In genomic region chr7:80339793-80340628, GRCm38 (mm10) we compare ENCODE assay signal across 7 mouse cellular contexts. TPM values are rescaled to one million over a fixed set of nuclear protein-coding genes. Genes with fewer than 3 reads are reported as not detected.
DNase-seq lines count a peak whose midpoint lies in the region; ATAC-seq and TF ChIP-seq lines count a peak whose summit lies in the region.

No protein-coding gene starts in this region.

- peaks cover 25% of the 10 kb centered on the region for H3K36me3 ChIP-seq in embryonic facial prominence, embryonic 12.5 days
- no peaks in the 10 kb centered on the region for H3K36me3 ChIP-seq in heart, adult 2 months (ENCODE audit: control insufficient read depth, insufficient read depth, low read length)
- H3K36me3 ChIP-seq in limb, embryonic 13.5 days: peaks cover 30% of the 10 kb centered on the region
- peaks cover 16% of the 10 kb centered on the region for H3K36me3 ChIP-seq in midbrain, embryonic 16.5 days (ENCODE audit: control insufficient read depth, insufficient read depth, low read length)

- intact Hi-C loops in heart, adult 2 months (cut with DNase I): no loop called here

- H3K27me3 ChIP-seq in embryonic facial prominence, embryonic 12.5 days: no peaks in the 10 kb centered on the region
- no peaks in the 10 kb centered on the region for H3K27me3 ChIP-seq in heart, adult 2 months (ENCODE audit: control insufficient read depth, insufficient read depth, low read length)
- H3K27me3 ChIP-seq in limb, embryonic 13.5 days: no peaks in the 10 kb centered on the region
- no peaks in the 10 kb centered on the region for H3K27me3 ChIP-seq in midbrain, embryonic 16.5 days (ENCODE audit: control insufficient read depth, insufficient read depth, low read depth, low read length)

- DNase-seq in adrenal gland, postnatal 25 days: peak; percentile 98
- DNase-seq in heart, adult 2 months: peak; percentile 97 to 98
- peak; percentile 98 for DNase-seq in kidney, adult 8-10 months
- DNase-seq in spleen, postnatal 10 days (ENCODE audit: low spot score in 2 of 2): peak; percentile 97 to 99

- WGBS in embryonic facial prominence, embryonic 12.5 days: under 1% methylated on average over 45 of the region's 45 CpGs
- under 1% methylated on average over 45 of the region's 45 CpGs for WGBS in heart, adult 2 months
- under 1% methylated on average over 45 of the region's 45 CpGs for WGBS in limb, embryonic 13.5 days
- WGBS in midbrain, embryonic 16.5 days: under 1% methylated on average over 45 of the region's 45 CpGs

- no peaks in the 10 kb centered on the region for H3K79me2 ChIP-seq in heart, adult 2 months (replicated peaks; ENCODE audit: control insufficient read depth, insufficient read depth, low read length)

- TF ChIP-seq POLR2A in heart, adult 2 months (IDR thresholded peaks at IDR 0.05; ENCODE audit: insufficient read depth, low read depth, low read length): peak; percentile 93

- H3K4me3 ChIP-seq in embryonic facial prominence, embryonic 12.5 days: peak overlapping the region; percentile 60
- peak overlapping the region; percentile 68 for H3K4me3 ChIP-seq in heart, adult 2 months
- H3K4me3 ChIP-seq in limb, embryonic 13.5 days: peak overlapping the region; percentile 65
- peak overlapping the region; percentile 49 for H3K4me3 ChIP-seq in midbrain, embryonic 16.5 days (ENCODE audit: low read depth, low read length)

- no peaks in the 10 kb centered on the region for H3K9me3 ChIP-seq in embryonic facial prominence, embryonic 12.5 days
- no peaks in the 10 kb centered on the region for H3K9me3 ChIP-seq in limb, embryonic 13.5 days
- H3K9me3 ChIP-seq in midbrain, embryonic 16.5 days (replicated peaks; ENCODE audit: control insufficient read depth, low read length, poor library complexity, severe bottlenecking): no peaks in the 10 kb centered on the region

- H3K4me2 ChIP-seq in embryonic facial prominence, embryonic 12.5 days (replicated peaks): peak overlapping the region; percentile 90
- peak overlapping the region; percentile 95 for H3K4me2 ChIP-seq in limb, embryonic 13.5 days (replicated peaks)
- peak overlapping the region; percentile 93 for H3K4me2 ChIP-seq in midbrain, embryonic 16.5 days (ENCODE audit: low read length)

- ATAC-seq in embryonic facial prominence, embryonic 12.5 days (ENCODE audit: insufficient number of reproducible peaks, insufficient read depth, low FRiP score, low TSS enrichment): peak; percentile 96
- peak; percentile 97 for ATAC-seq in limb, embryonic 13.5 days (ENCODE audit: low FRiP score, low read depth)
- ATAC-seq in midbrain, embryonic 16.5 days: peak; percentile 97

- peak overlapping the region; percentile 87 for H3K27ac ChIP-seq in embryonic facial prominence, embryonic 12.5 days
- peak overlapping the region; percentile 95 for H3K27ac ChIP-seq in heart, adult 2 months
- peak overlapping the region; percentile 69 for H3K27ac ChIP-seq in limb, embryonic 13.5 days
- peak overlapping the region; percentile 85 for H3K27ac ChIP-seq in midbrain, embryonic 16.5 days (ENCODE audit: low read length)

- peak; percentile 86 for TF ChIP-seq EP300 in heart, adult 2 months (IDR thresholded peaks at IDR 0.05; ENCODE audit: insufficient read depth, low read depth, low read length)

- peaks cover 31% of the 10 kb centered on the region for H3K4me1 ChIP-seq in embryonic facial prominence, embryonic 12.5 days
- H3K4me1 ChIP-seq in heart, adult 2 months (ENCODE audit: control insufficient read depth, insufficient read depth, low read length): peaks cover 11% of the 10 kb centered on the region
- H3K4me1 ChIP-seq in limb, embryonic 13.5 days: peaks cover 36% of the 10 kb centered on the region
- peaks cover 48% of the 10 kb centered on the region for H3K4me1 ChIP-seq in midbrain, embryonic 16.5 days (ENCODE audit: control insufficient read depth, insufficient read depth, low read length)

- peak; percentile 93 for TF ChIP-seq CTCF in heart, adult 2 months (IDR thresholded peaks at IDR 0.05)

- H3K9ac ChIP-seq in embryonic facial prominence, embryonic 12.5 days: peak overlapping the region; percentile 74
- H3K9ac ChIP-seq in heart, adult 2 months (ENCODE audit: low read depth, low read length): peak overlapping the region; percentile 83
- peak overlapping the region; percentile 84 for H3K9ac ChIP-seq in limb, embryonic 13.5 days
- H3K9ac ChIP-seq in midbrain, embryonic 16.5 days (ENCODE audit: low read depth, low read length): peak overlapping the region; percentile 62

RNA-seq across cellular contexts. Expression of gene Unc45a, which starts 0.8 kb away (rescaled TPM):
- 47.0 and 49.5 TPM in 2 replicates for total RNA-seq in adrenal gland, postnatal 25 days (2021)
- polyA plus RNA-seq in embryonic facial prominence, embryonic 12.5 days (2016; fragmentation: Nextera tagmentation; extraction: Ambion mirVana): 60.3 and 61.0 TPM in 2 replicates
- total RNA-seq in heart, adult 2 months (2021): 10 to 100 TPM; 15.8 to 16.8 TPM
- 23.0 and 24.0 TPM in 2 replicates for polyA plus RNA-seq in heart, adult 2 months (2012; rRNA removed)
- polyA plus RNA-seq in limb, embryonic 13.5 days (2015; fragmentation: Nextera tagmentation; extraction: Ambion mirVana): 49.7 and 50.4 TPM in 2 replicates
- 61.9 and 62.6 TPM in 2 replicates for polyA plus RNA-seq in midbrain, embryonic 16.5 days (2015; fragmentation: Nextera tagmentation; extraction: Ambion mirVana)

RNA-seq across cellular contexts. Expression of gene Hddc3, which starts 2.9 kb away (rescaled TPM):
- total RNA-seq in adrenal gland, postnatal 25 days (2021): 32.8 and 37.9 TPM in 2 replicates
- polyA plus RNA-seq in embryonic facial prominence, embryonic 12.5 days (2016; fragmentation: Nextera tagmentation; extraction: Ambion mirVana): 23.2 and 27.4 TPM in 2 replicates
- 10 to 100 TPM; 30.0 to 39.9 TPM for total RNA-seq in heart, adult 2 months (2021)
- 47.7 and 77.5 TPM in 2 replicates for polyA plus RNA-seq in heart, adult 2 months (2012; rRNA removed)
- 21.5 and 23.5 TPM in 2 replicates for polyA plus RNA-seq in limb, embryonic 13.5 days (2015; fragmentation: Nextera tagmentation; extraction: Ambion mirVana)
- 23.3 and 27.7 TPM in 2 replicates for polyA plus RNA-seq in midbrain, embryonic 16.5 days (2015; fragmentation: Nextera tagmentation; extraction: Ambion mirVana)

RNA-seq across cellular contexts. Expression of gene Rccd1, which starts 15.8 kb away (rescaled TPM):
- total RNA-seq in adrenal gland, postnatal 25 days (2021): 15.4 and 19.1 TPM in 2 replicates
- 14.3 and 15.9 TPM in 2 replicates for polyA plus RNA-seq in embryonic facial prominence, embryonic 12.5 days (2016; fragmentation: Nextera tagmentation; extraction: Ambion mirVana)
- total RNA-seq in heart, adult 2 months (2021): 1 to 10 TPM; 5.6 to 6.1 TPM
- 7.0 and 7.4 TPM in 2 replicates for polyA plus RNA-seq in heart, adult 2 months (2012; rRNA removed)
- polyA plus RNA-seq in limb, embryonic 13.5 days (2015; fragmentation: Nextera tagmentation; extraction: Ambion mirVana): 12.3 and 12.4 TPM in 2 replicates
- polyA plus RNA-seq in midbrain, embryonic 16.5 days (2015; fragmentation: Nextera tagmentation; extraction: Ambion mirVana): 10.6 and 10.7 TPM in 2 replicates

RNA-seq across cellular contexts. Expression of gene Man2a2, which starts 31.2 kb away (rescaled TPM):
- 92.6 and 109 TPM in 2 replicates for total RNA-seq in adrenal gland, postnatal 25 days (2021)
- 31.0 and 31.6 TPM in 2 replicates for polyA plus RNA-seq in embryonic facial prominence, embryonic 12.5 days (2016; fragmentation: Nextera tagmentation; extraction: Ambion mirVana)
- 10 to 100 TPM; 55.7 to 58.7 TPM for total RNA-seq in heart, adult 2 months (2021)
- polyA plus RNA-seq in heart, adult 2 months (2012; rRNA removed): 75.8 and 82.4 TPM in 2 replicates
- 22.0 and 24.4 TPM in 2 replicates for polyA plus RNA-seq in limb, embryonic 13.5 days (2015; fragmentation: Nextera tagmentation; extraction: Ambion mirVana)
- polyA plus RNA-seq in midbrain, embryonic 16.5 days (2015; fragmentation: Nextera tagmentation; extraction: Ambion mirVana): 25.2 and 25.8 TPM in 2 replicates

RNA-seq across cellular contexts. Expression of gene Prc1, which starts 45.8 kb away (rescaled TPM):
- 17.8 and 23.2 TPM in 2 replicates for total RNA-seq in adrenal gland, postnatal 25 days (2021)
- 133 and 136 TPM in 2 replicates for polyA plus RNA-seq in embryonic facial prominence, embryonic 12.5 days (2016; fragmentation: Nextera tagmentation; extraction: Ambion mirVana)
- 1 to 10 TPM in 1 of 2 experiments, under 1 TPM in 1; 0.47 to 1.5 TPM for total RNA-seq in heart, adult 2 months (2021)
- polyA plus RNA-seq in heart, adult 2 months (2012; rRNA removed): 1.1 and 2.8 TPM in 2 replicates
- polyA plus RNA-seq in limb, embryonic 13.5 days (2015; fragmentation: Nextera tagmentation; extraction: Ambion mirVana): 109 and 123 TPM in 2 replicates
- 22.6 and 23.7 TPM in 2 replicates for polyA plus RNA-seq in midbrain, embryonic 16.5 days (2015; fragmentation: Nextera tagmentation; extraction: Ambion mirVana)

Comparison
In these comparisons a context has a peak if more than half of its experiments do, and no peak if none do; other contexts are left out.
1. Peak in every context shown above with its lines: DNase-seq, ATAC-seq, H3K4me3 ChIP-seq and H3K27ac ChIP-seq.